Mouse (Mus musculus) testis, adult 2 months (tissue): Measurements from ENCODE around the gene Flywch1. TPM values are rescaled to one million over a fixed set of nuclear protein-coding genes. Genes with fewer than 3 reads are reported as not detected.

Experiments used
- H3K27ac ChIP-seq: fragments of 200-500 bp; 2 replicates; pipeline ENCODE4 v1.5.1; 2012; ENCODE audit warnings: low read depth, low read length; ENCODE audit not compliant: control insufficient read depth, insufficient read depth
- H3K27me3 ChIP-seq: fragments of 200-500 bp; 2 replicates; pipeline ENCODE4 v1.6.1; 2012; ENCODE audit warnings: mild to moderate bottlenecking, low read length, moderate library complexity; ENCODE audit not compliant: control insufficient read depth, insufficient read depth
- H3K36me3 ChIP-seq: fragments of 200-500 bp; 2 replicates; pipeline ENCODE4 v1.6.1; 2012; ENCODE audit warnings: mild to moderate bottlenecking, low read length; ENCODE audit not compliant: control insufficient read depth, insufficient read depth
- H3K4me1 ChIP-seq: fragments of 200-500 bp; 2 replicates; pipeline ENCODE4 v1.6.1; 2012; ENCODE audit warnings: low read length; ENCODE audit not compliant: control insufficient read depth, insufficient read depth
- H3K4me3 ChIP-seq: fragments of 200-500 bp; 2 replicates; pipeline ENCODE4 v1.5.1; 2012; ENCODE audit warnings: low read depth, mild to moderate bottlenecking, low read length, moderate library complexity, mixed read lengths; ENCODE audit not compliant: control insufficient read depth
- CTCF ChIP-seq: fragments of 200-500 bp; IDR thresholded peaks from 2 replicates; pipeline ENCODE4 v1.5.1; 2012; ENCODE audit warnings: low read depth, mild to moderate bottlenecking, inconsistent platforms, low read length, moderate library complexity; ENCODE audit not compliant: control insufficient read depth, insufficient read depth, insufficient replicate concordance
- POLR2A ChIP-seq: fragments of 200-500 bp; IDR thresholded peaks from 2 replicates; pipeline ENCODE4 v1.6.1; 2012; ENCODE audit warnings: low read depth, mild to moderate bottlenecking, inconsistent platforms, low read length, moderate library complexity; ENCODE audit not compliant: control insufficient read depth
- polyA plus RNA-seq: library from polyadenylated mRNA; depleted of rRNA; stranded (reverse); fragments of >200 nt; gene quantifications from 2 replicates; pipeline ENCODE4 v1.2.3, GENCODE M21; 2012

Gene Flywch1
- polyA plus RNA-seq, 1 experiment = 155 TPM

GRCm38 (mm10) chr17:23742941-23743340, 28.5 kb downstream of the Flywch1 start:
- H3K36me3 ChIP-seq = no peaks in the 10 kb centered on the region
- H3K27me3 ChIP-seq = 0 out of 2 replicates have a peak, but pooled peaks cover 4% of the 10 kb centered on the region
- H3K4me1 ChIP-seq = peaks cover 37% of the 10 kb centered on the region
- peak overlapping the region; percentile 9 for H3K4me3 ChIP-seq
- no peak for TF ChIP-seq POLR2A
- TF ChIP-seq CTCF = no peak
- no peak overlapping the region for H3K27ac ChIP-seq

GRCm38 (mm10) chr17:23742210-23742793, 29.1 kb downstream of the Flywch1 start:
- H3K27ac ChIP-seq = no peak overlapping the region
- no peak for TF ChIP-seq POLR2A
- no peak for TF ChIP-seq CTCF
- peak overlapping the region; percentile 9 for H3K4me3 ChIP-seq
- no peaks in the 10 kb centered on the region for H3K36me3 ChIP-seq
- 0 out of 2 replicates have a peak, but pooled peaks cover 4% of the 10 kb centered on the region for H3K27me3 ChIP-seq
- peaks cover 37% of the 10 kb centered on the region for H3K4me1 ChIP-seq

- no peak overlapping the region for H3K27ac ChIP-seq
- no peak for TF ChIP-seq POLR2A
- no peak for TF ChIP-seq CTCF
- H3K4me1 ChIP-seq = peaks cover 37% of the 10 kb centered on the region
- no peaks in the 10 kb centered on the region for H3K36me3 ChIP-seq
- 0 out of 2 replicates have a peak, but pooled peaks cover 4% of the 10 kb centered on the region for H3K27me3 ChIP-seq
- no peak overlapping the region for H3K4me3 ChIP-seq
These were observed 29.8 kb downstream of the Flywch1 start for GRCm38 (mm10) chr17:23741359-23742209.

DNA sequence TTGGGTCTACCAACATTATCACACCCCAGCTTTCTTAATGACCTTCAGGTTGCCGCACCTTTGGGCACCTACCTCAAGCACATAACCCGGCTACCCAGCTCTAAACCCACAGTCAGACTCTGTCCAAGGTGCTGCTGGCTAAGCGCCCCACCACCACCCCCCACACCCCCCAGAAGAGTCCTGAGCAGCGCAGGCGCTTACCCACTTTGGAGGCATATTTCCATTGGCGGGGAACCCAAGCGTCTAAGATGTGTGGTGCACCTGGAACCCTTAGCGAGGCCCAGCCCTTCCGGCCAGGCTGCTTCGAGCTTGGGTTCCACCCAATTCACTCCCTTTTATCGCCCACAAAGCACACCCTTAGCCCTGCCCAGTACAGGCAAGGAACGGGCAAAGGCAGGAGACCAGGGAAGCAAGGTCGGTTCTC, 30.8 kb downstream of the Flywch1 start, which contains the start of gene Paqr4:
Paqr4 (minus strand) TSS at position 270 of the 424 bp plus-strand sequence.
- Histone ChIP-seq H3K4me3 (peak within 1 kb of the TSS; percentile 74), H3K4me1 (peaks cover 35% of the 10 kb centered on the region), H3K27me3 (0 out of 2 replicates have a peak, but pooled peaks cover 4% of the 10 kb centered on the region), H3K36me3 (no peaks in the 10 kb centered on the region), H3K27ac (no peak within 1 kb of the TSS)
- no peak for TF ChIP-seq CTCF

DNA sequence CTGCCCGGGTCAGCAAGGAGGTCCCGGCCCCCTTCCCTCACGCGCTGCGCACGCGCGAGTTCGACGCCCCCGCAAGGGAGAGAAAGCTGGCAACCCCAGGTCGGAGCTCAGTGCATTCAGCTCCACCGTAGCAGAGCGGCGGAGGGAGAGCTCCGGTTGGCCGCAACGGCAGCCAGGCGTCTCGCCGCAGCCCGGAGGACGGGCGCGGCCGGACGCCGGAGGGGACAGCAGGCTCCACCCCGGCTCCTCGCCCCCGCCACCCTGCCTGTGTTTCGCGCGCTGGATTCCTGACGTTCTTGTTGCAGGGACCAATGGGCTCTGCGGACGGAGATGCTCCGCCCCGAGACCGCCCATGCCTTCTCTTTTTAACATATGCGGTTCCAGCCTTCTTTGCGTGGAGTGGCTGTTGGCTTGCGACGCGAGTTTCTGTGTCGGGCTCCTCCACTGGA, 31.2 kb downstream of the Flywch1 start:
- Histone ChIP-seq H3K4me1 (peaks cover 31% of the 10 kb centered on the region), H3K36me3 (no peaks in the 10 kb centered on the region), H3K27ac (no peak overlapping the region), H3K27me3 (0 out of 2 replicates have a peak, but pooled peaks cover 4% of the 10 kb centered on the region), H3K4me3 (peak overlapping the region; percentile 74)
- TF ChIP-seq POLR2A (no peak), CTCF (no peak)

DNA sequence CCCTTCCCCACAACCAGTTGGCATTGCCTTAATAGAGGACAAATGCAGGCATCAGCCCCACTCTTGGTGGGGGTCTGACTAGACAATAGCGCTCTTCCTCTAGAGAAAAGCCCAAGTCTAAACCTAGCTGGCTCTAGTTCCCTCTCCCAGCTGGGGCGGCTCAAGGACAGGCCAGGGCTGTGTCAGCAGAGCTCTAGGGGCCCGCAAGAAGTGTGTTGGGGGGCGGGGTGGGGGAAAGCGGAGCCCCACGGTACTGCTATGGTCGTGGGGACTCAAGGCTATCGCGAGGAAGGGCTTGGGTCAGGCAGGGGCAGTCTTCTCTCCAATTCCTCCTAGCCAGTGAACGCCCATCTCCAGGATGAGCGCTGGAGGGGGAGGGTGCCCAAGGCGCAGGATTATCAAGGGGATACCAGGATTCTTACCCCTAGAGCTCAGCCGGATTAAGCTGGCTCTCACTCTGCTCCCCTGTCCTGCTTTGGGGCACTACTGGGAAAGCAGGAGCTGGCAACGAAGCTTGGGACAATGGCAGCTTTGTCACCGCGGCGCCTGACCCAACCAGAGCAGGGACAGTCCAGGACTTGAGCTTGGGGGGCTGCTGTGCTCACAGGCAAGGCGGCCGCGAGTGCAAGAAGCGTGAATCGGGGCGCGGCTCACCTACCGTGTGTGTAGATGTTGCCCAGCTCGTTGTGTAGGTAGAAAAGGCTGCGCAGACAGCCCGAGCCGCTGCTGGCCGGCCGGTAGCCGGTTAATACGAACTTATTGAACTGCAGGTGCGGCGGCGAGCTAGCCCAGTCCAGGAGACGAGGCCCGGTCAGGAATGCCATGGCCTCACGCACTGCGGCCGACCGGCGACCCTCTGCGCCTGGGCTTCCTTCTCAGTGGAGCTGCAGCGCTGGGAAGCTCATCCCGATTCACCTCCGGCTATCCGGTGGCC, 31.9 kb downstream of the Flywch1 start:
- H3K27ac ChIP-seq = no peak overlapping the region
- TF ChIP-seq POLR2A (no peak), CTCF (no peak)

GRCm38 (mm10) chr17:23738836-23739201, 32.6 kb downstream of the Flywch1 start:
- H3K4me3 ChIP-seq = no peak overlapping the region
- TF ChIP-seq POLR2A = no peak
- TF ChIP-seq CTCF = no peak
- 0 out of 2 replicates have a peak, but pooled peaks cover 4% of the 10 kb centered on the region for H3K27me3 ChIP-seq
- H3K27ac ChIP-seq = no peak overlapping the region
- peaks cover 28% of the 10 kb centered on the region for H3K4me1 ChIP-seq
- no peaks in the 10 kb centered on the region for H3K36me3 ChIP-seq

More for the DNA sequence above, 31.9 kb downstream of the Flywch1 start:
- peaks cover 28% of the 10 kb centered on the region for H3K4me1 ChIP-seq
- H3K4me3 ChIP-seq = peak overlapping the region; percentile 74
- H3K27me3 ChIP-seq = 0 out of 2 replicates have a peak, but pooled peaks cover 4% of the 10 kb centered on the region
- no peaks in the 10 kb centered on the region for H3K36me3 ChIP-seq
